Mouse (Mus musculus) embryonic fibroblast, embryonic 13.5 days (primary cell): ENCODE results near the gene Myh7. TPM values are rescaled to one million over a fixed set of nuclear protein-coding genes. Genes with fewer than 3 reads are reported as not detected.
"Not testable (repeated sequence)": the region's sequence is repeated elsewhere in the genome, so short reads cannot be mapped to it uniquely, and the experiment has no call there.

Experiments used
- H3K27ac ChIP-seq: 2 replicates; pipeline ENCODE4 v1.5.1; 2012; ENCODE audit warnings: low read length, control low read depth, inconsistent platforms; ENCODE audit not compliant: insufficient read depth
- H3K4me1 ChIP-seq: 2 replicates; pipeline ENCODE4 v1.6.1; 2011; ENCODE audit warnings: low read length; ENCODE audit not compliant: control insufficient read depth, insufficient read depth
- H3K4me3 ChIP-seq: 2 replicates; pipeline ENCODE4 v1.5.1; 2011; ENCODE audit warnings: mild to moderate bottlenecking, control low read depth, low read length; ENCODE audit not compliant: insufficient read depth
- CTCF ChIP-seq: IDR thresholded peaks from 2 replicates; pipeline ENCODE4 v1.5.1; 2011; ENCODE audit warnings: mild to moderate bottlenecking, control low read depth, low read length, moderate library complexity, borderline replicate concordance; ENCODE audit not compliant: insufficient read depth
- POLR2A ChIP-seq: IDR thresholded peaks from 2 replicates; pipeline ENCODE4 v1.6.1; 2011; ENCODE audit warnings: low read depth, mild to moderate bottlenecking, control low read depth, low read length, moderate library complexity
- polyA plus RNA-seq: library from polyadenylated mRNA; stranded (reverse); fragments of >200 nt; gene quantifications from 2 replicates; pipeline ENCODE4 v1.2.4, GENCODE M21; 2011; ENCODE audit warnings: low read depth; ENCODE audit not compliant: missing spikeins, insufficient read length

The Myh7 gene
- polyA plus RNA-seq, 1 experiment, result not detected

- no peak overlapping the region for H3K27ac ChIP-seq
- no peaks in the 10 kb centered on the region for H3K4me1 ChIP-seq
- TF ChIP-seq POLR2A, result no peak
- no peak for TF ChIP-seq CTCF
- H3K4me3 ChIP-seq, result no peak overlapping the region
Measured at GRCm38 (mm10) chr14:55005506-55005905, 11.1 kb upstream of the Myh7 start.

GRCm38 (mm10) chr14:55003878-55004855 is 9.7 kb upstream of the Myh7 start:
- no peak for TF ChIP-seq POLR2A
- TF ChIP-seq CTCF, result no peak
- Histone ChIP-seq H3K4me1 (no peaks in the 10 kb centered on the region), H3K27ac (no peak overlapping the region), H3K4me3 (no peak overlapping the region)

- Histone ChIP-seq H3K4me3 (no peak overlapping the region), H3K4me1 (no peaks in the 10 kb centered on the region), H3K27ac (no peak overlapping the region)
- TF ChIP-seq POLR2A (no peak), CTCF (no peak)
Measured at GRCm38 (mm10) chr14:55002687-55003120, 8.3 kb upstream of the Myh7 start.

- TF ChIP-seq CTCF, result no peak
- no peak for TF ChIP-seq POLR2A
- no peak overlapping the region for H3K4me3 ChIP-seq
- no peaks in the 10 kb centered on the region for H3K4me1 ChIP-seq
- H3K27ac ChIP-seq, result no peak overlapping the region
Measured at GRCm38 (mm10) chr14:55001938-55002686, 7.7 kb upstream of the Myh7 start.

- no peak overlapping the region for H3K4me3 ChIP-seq
- TF ChIP-seq POLR2A (no peak), CTCF (no peak)
- no peak overlapping the region for H3K27ac ChIP-seq
- no peaks in the 10 kb centered on the region for H3K4me1 ChIP-seq
Measured at GRCm38 (mm10) chr14:55001446-55001845, 7.0 kb upstream of the Myh7 start.

GRCm38 (mm10) chr14:55000814-55001213 is 6.4 kb upstream of the Myh7 start:
- TF ChIP-seq CTCF, result no peak
- no peak for TF ChIP-seq POLR2A
- no peak overlapping the region for H3K4me3 ChIP-seq
- no peaks in the 10 kb centered on the region for H3K4me1 ChIP-seq
- H3K27ac ChIP-seq, result no peak overlapping the region

- not testable (repeated sequence) for H3K4me3 ChIP-seq, H3K27ac ChIP-seq, H3K4me1 ChIP-seq
Measured at GRCm38 (mm10) chr14:54999868-55000267, 5.4 kb upstream of the Myh7 start.

- Histone ChIP-seq H3K4me3 (no peak overlapping the region), H3K27ac (no peak overlapping the region), H3K4me1 (no peaks in the 10 kb centered on the region)
- TF ChIP-seq POLR2A, result no peak
- no peak for TF ChIP-seq CTCF
Measured at GRCm38 (mm10) chr14:54998680-54999079, 4.3 kb upstream of the Myh7 start.

GRCm38 (mm10) chr14:54997297-54997696 is 2.9 kb upstream of the Myh7 start:
- TF ChIP-seq CTCF, result no peak
- no peak for TF ChIP-seq POLR2A
- Histone ChIP-seq H3K27ac (no peak overlapping the region), H3K4me3 (no peak overlapping the region)

GRCm38 (mm10) chr14:54996793-54997192 is 2.4 kb upstream of the Myh7 start:
- Histone ChIP-seq H3K27ac (no peak overlapping the region), H3K4me1 (no peaks in the 10 kb centered on the region), H3K4me3 (no peak overlapping the region)
- TF ChIP-seq POLR2A (no peak), CTCF (no peak)

More at GRCm38 (mm10) chr14:54997297-54997696, 2.9 kb upstream of the Myh7 start:
- no peaks in the 10 kb centered on the region for H3K4me1 ChIP-seq
